8 mouse cellular contexts compared by ENCODE assay signal in genomic region chr4:149564452-149565407, GRCm38 (mm10). TPM values are rescaled to one million over a fixed set of nuclear protein-coding genes. Genes with fewer than 3 reads are reported as not detected.
DNase-seq lines count a peak whose midpoint lies in the region; ATAC-seq and TF ChIP-seq lines count a peak whose summit lies in the region.

No protein-coding gene starts in this region.

- H3K4me2 ChIP-seq in hindbrain, postnatal 0 days (ENCODE audit: low read depth, low read length), result peak overlapping the region; percentile 40
- H3K4me2 ChIP-seq in midbrain, embryonic 16.5 days (ENCODE audit: low read length), result peak overlapping the region; percentile 43

- H3K4me3 ChIP-seq in hindbrain, postnatal 0 days (ENCODE audit: low read length), result no peak overlapping the region
- no peak overlapping the region for H3K4me3 ChIP-seq in limb, embryonic 10.5 days
- no peak overlapping the region for H3K4me3 ChIP-seq in midbrain, embryonic 16.5 days (ENCODE audit: low read depth, low read length)

- 20% methylated on average over 20 of the region's 20 CpGs for WGBS in hindbrain, postnatal 0 days
- WGBS in limb, embryonic 10.5 days, result 71% methylated on average over 20 of the region's 20 CpGs
- 41% methylated on average over 20 of the region's 20 CpGs for WGBS in midbrain, embryonic 16.5 days

- peak; percentile 38 for DNase-seq in adrenal gland, adult 8-10 months
- DNase-seq in cerebellum, adult 9-11 months, result peak; percentile 90
- DNase-seq in gastrocnemius, postnatal 25 days, result peak; percentile 78
- peak; percentile 94 for DNase-seq in hindbrain, postnatal 0 days (ENCODE audit: low spot score)
- DNase-seq in limb, embryonic 10.5 days (ENCODE audit: low spot score), result no peak
- no peak for DNase-seq in thymus, postnatal 0 days (ENCODE audit: low spot score)

- H3K9me3 ChIP-seq in hindbrain, postnatal 0 days (ENCODE audit: low read length), result no peaks in the 10 kb centered on the region
- H3K9me3 ChIP-seq in limb, embryonic 10.5 days (replicated peaks), result no peaks in the 10 kb centered on the region
- H3K9me3 ChIP-seq in midbrain, embryonic 16.5 days (replicated peaks; ENCODE audit: control insufficient read depth, low read length, poor library complexity, severe bottlenecking), result peaks cover 3% of the 10 kb centered on the region; the same call in 1 of the 2 replicates

- peak; percentile 77 for ATAC-seq in hindbrain, postnatal 0 days
- peak; percentile 68 for ATAC-seq in midbrain, embryonic 16.5 days
- no peak for ATAC-seq in megakaryocyte-erythroid progenitor cell, adult 5-6 weeks (replicated peaks; ENCODE audit: low FRiP score, low TSS enrichment, poor library complexity, severe bottlenecking)

- no peaks in the 10 kb centered on the region for H3K36me3 ChIP-seq in hindbrain, postnatal 0 days (ENCODE audit: insufficient read depth, low read length)
- peaks cover 34% of the 10 kb centered on the region for H3K36me3 ChIP-seq in limb, embryonic 10.5 days
- peaks cover 4% of the 10 kb centered on the region; the same call in 1 of the 2 replicates for H3K36me3 ChIP-seq in midbrain, embryonic 16.5 days (ENCODE audit: control insufficient read depth, insufficient read depth, low read length)

- H3K27me3 ChIP-seq in hindbrain, postnatal 0 days (ENCODE audit: insufficient read depth, low read length), result no peaks in the 10 kb centered on the region
- no peaks in the 10 kb centered on the region for H3K27me3 ChIP-seq in limb, embryonic 10.5 days (ENCODE audit: low read depth, poor library complexity, severe bottlenecking)
- no peaks in the 10 kb centered on the region for H3K27me3 ChIP-seq in midbrain, embryonic 16.5 days (ENCODE audit: control insufficient read depth, insufficient read depth, low read depth, low read length)

- H3K27ac ChIP-seq in hindbrain, postnatal 0 days, result peak overlapping the region; percentile 88
- H3K27ac ChIP-seq in limb, embryonic 10.5 days, result peak overlapping the region; percentile 10; the same call in 1 of the 2 replicates
- peak overlapping the region; percentile 83 for H3K27ac ChIP-seq in midbrain, embryonic 16.5 days (ENCODE audit: low read length)

- peak; percentile 65 for TF ChIP-seq CTCF in hindbrain, postnatal 0 days (IDR thresholded peaks at IDR 0.05; ENCODE audit: low read depth)

- H3K9ac ChIP-seq in hindbrain, postnatal 0 days (replicated peaks; ENCODE audit: low read length), result 0 out of 2 replicates have a peak overlapping the region, but pooled peaks have one; percentile 24
- peak overlapping the region; percentile 23; the same call in 1 of the 2 replicates for H3K9ac ChIP-seq in midbrain, embryonic 16.5 days (ENCODE audit: low read depth, low read length)

- H3K4me1 ChIP-seq in hindbrain, postnatal 0 days (ENCODE audit: insufficient read depth, low read length), result peaks cover 24% of the 10 kb centered on the region
- peaks cover 24% of the 10 kb centered on the region for H3K4me1 ChIP-seq in limb, embryonic 10.5 days
- H3K4me1 ChIP-seq in midbrain, embryonic 16.5 days (ENCODE audit: control insufficient read depth, insufficient read depth, low read length), result peaks cover 20% of the 10 kb centered on the region

RNA-seq across cellular contexts. Expression of gene Clstn1, which starts 21.5 kb away (rescaled TPM):
- 100 to 1,000 TPM; 106 to 164 (median 136) TPM for total RNA-seq in adrenal gland, adult 8-10 months (2022)
- 10 to 100 TPM; 29.0 to 29.1 TPM for total RNA-seq in gastrocnemius, postnatal 25 days (2021)
- total RNA-seq in hindbrain, postnatal 0 days (2014; rRNA removed), result 590 and 603 TPM in 2 replicates
- polyA plus RNA-seq in hindbrain, postnatal 0 days (2015; fragmentation: Nextera tagmentation; extraction: Ambion mirVana), result 193 and 206 TPM in 2 replicates
- polyA plus RNA-seq in limb, embryonic 10.5 days (2016; fragmentation: Nextera tagmentation; extraction: Ambion mirVana), result 34.8 and 41.2 TPM in 2 replicates
- 80.2 and 99.8 TPM in 2 replicates for polyA plus RNA-seq in midbrain, embryonic 16.5 days (2015; fragmentation: Nextera tagmentation; extraction: Ambion mirVana)
- polyA plus RNA-seq in thymus, postnatal 0 days (2015; fragmentation: Nextera tagmentation; extraction: Ambion mirVana), result 20.4 and 21.1 TPM in 2 replicates
- 30.8 and 31.2 TPM in 2 replicates for total RNA-seq in megakaryocyte-erythroid progenitor cell, adult 5-6 weeks (2014; fragmentation: Nextera tagmentation)
- total RNA-seq in megakaryocyte-erythroid progenitor cell, adult 5-6 weeks (2017), result 23.3 and 30.4 TPM in 2 replicates

RNA-seq across cellular contexts. Expression of gene Ctnnbip1, which starts 46.7 kb away (rescaled TPM):
- 10 to 100 TPM; 25.3 to 34.5 (median 29.7) TPM for total RNA-seq in adrenal gland, adult 8-10 months (2022)
- 10 to 100 TPM; 24.7 to 29.6 TPM for total RNA-seq in gastrocnemius, postnatal 25 days (2021)
- total RNA-seq in hindbrain, postnatal 0 days (2014; rRNA removed), result 94.1 and 112 TPM in 2 replicates
- polyA plus RNA-seq in hindbrain, postnatal 0 days (2015; fragmentation: Nextera tagmentation; extraction: Ambion mirVana), result 105 and 109 TPM in 2 replicates
- polyA plus RNA-seq in limb, embryonic 10.5 days (2016; fragmentation: Nextera tagmentation; extraction: Ambion mirVana), result 67.1 and 78.4 TPM in 2 replicates
- polyA plus RNA-seq in midbrain, embryonic 16.5 days (2015; fragmentation: Nextera tagmentation; extraction: Ambion mirVana), result 111 TPM in 2 replicates
- 25.6 and 28.3 TPM in 2 replicates for polyA plus RNA-seq in thymus, postnatal 0 days (2015; fragmentation: Nextera tagmentation; extraction: Ambion mirVana)
- 1.5 and 5.5 TPM in 2 replicates for total RNA-seq in megakaryocyte-erythroid progenitor cell, adult 5-6 weeks (2014; fragmentation: Nextera tagmentation)
- 1.7 and 5.9 TPM in 2 replicates for total RNA-seq in megakaryocyte-erythroid progenitor cell, adult 5-6 weeks (2017)

Comparison
In these comparisons a context has a peak if more than half of its experiments do, and no peak if none do; other contexts are left out.
1. DNase-seq: peak in adrenal gland, adult 8-10 months (single experiment), cerebellum, adult 9-11 months (single experiment), gastrocnemius, postnatal 25 days (single experiment) and hindbrain, postnatal 0 days (single experiment); none in limb, embryonic 10.5 days (single experiment) and thymus, postnatal 0 days (single experiment).
2. H3K27ac ChIP-seq: peak in every context shown above with its lines; median percentile 88 in hindbrain, postnatal 0 days; 83 in midbrain, embryonic 16.5 days; 10 in limb, embryonic 10.5 days.